Mouse (Mus musculus): ENCODE results near the gene Ppp1cc.

The Ppp1cc gene

DNA sequence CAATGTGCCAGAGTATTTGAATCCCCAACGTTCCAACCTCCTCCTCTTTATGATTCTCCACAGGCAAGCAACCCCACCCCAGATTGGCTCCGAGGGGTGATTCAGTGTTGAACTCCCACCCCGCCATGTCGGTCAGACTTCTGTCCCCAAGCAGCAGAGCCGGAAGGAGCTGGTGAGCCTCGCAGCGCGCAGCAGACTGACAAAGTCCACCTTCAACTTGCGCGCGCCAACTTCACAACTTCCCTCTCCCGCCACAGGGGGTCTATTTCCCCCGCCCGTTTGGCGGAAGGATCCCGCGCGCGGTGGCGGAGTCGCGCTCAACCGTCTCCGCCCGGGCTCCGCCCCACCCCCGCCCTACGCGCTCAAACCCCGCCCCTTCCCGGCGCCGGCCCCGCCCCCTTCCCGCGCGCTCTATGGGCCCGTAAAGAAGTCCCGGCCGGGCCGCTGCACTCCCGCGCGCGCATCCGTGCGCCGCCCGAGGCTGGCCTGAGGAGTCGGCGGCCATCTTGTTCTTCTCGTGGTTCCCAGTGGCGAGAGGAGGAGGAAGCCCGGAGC is at the start of gene Ppp1cc:
Ppp1cc (plus strand) TSS at position 452 of the 555 bp plus-strand sequence.
- peak within 1 kb of the TSS; percentile 97 for H3K4me3 ChIP-seq (replicated peaks; ENCODE audit: low read length)
- H3K9me3 ChIP-seq (ENCODE audit: low read length), result no peaks in the 10 kb centered on the region
- H3K4me1 ChIP-seq (replicated peaks; ENCODE audit: low read depth, low read length), result peaks cover 83% of the 10 kb centered on the region
- TF ChIP-seq NANOG (IDR thresholded peaks at IDR 0.05; ENCODE audit: borderline replicate concordance, low read length), result no peak
- no peak for TF ChIP-seq POU5F1 (IDR thresholded peaks at IDR 0.05; ENCODE audit: borderline replicate concordance, low read length)
- no peak for TF ChIP-seq CTCF (conservative IDR thresholded peaks at IDR 0.05; ENCODE audit: low read length)
- H3K27me3 ChIP-seq (ENCODE audit: insufficient read depth, low read length), result no peaks in the 10 kb centered on the region
- H3K36me3 ChIP-seq (ENCODE audit: insufficient read depth, low read length), result peaks cover 42% of the 10 kb centered on the region

GRCm38 (mm10) chr5:122109325-122110060 is 48.6 kb upstream of the Ppp1cc start:
- no peaks in the 10 kb centered on the region for H3K9me3 ChIP-seq (ENCODE audit: low read length)
- H3K36me3 ChIP-seq (ENCODE audit: insufficient read depth, low read length), result no peaks in the 10 kb centered on the region
- no peak for TF ChIP-seq CTCF (conservative IDR thresholded peaks at IDR 0.05; ENCODE audit: low read length)
- no peak for TF ChIP-seq POU5F1 (IDR thresholded peaks at IDR 0.05; ENCODE audit: borderline replicate concordance, low read length)
- no peak for TF ChIP-seq NANOG (IDR thresholded peaks at IDR 0.05; ENCODE audit: borderline replicate concordance, low read length)
- H3K4me3 ChIP-seq (replicated peaks; ENCODE audit: low read length), result peak overlapping the region; percentile 45
- H3K27me3 ChIP-seq (ENCODE audit: insufficient read depth, low read length), result no peaks in the 10 kb centered on the region
- peaks cover 33% of the 10 kb centered on the region for H3K4me1 ChIP-seq (replicated peaks; ENCODE audit: low read depth, low read length)

DNA sequence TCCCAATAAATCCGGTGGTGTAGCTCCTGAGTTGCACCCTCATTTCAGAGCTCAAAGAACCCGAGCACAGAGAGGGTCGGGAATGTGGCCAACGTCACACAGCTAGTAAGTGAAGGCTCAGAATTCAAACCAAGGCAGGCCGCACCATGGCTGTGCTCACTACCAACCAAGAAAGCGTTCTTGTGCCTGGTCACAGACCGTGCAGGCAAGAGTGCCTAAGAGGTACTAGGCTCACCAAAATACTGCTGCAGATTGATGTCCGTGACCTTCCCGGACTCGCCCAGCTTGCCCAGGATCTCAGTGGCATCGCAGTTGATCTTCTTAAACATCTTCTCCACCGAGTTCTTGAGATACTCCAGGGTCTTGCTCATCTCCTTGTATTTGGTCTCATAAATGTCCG is 47.5 kb upstream of the Ppp1cc start:
- Histone ChIP-seq H3K36me3 (ENCODE audit: insufficient read depth, low read length) (no peaks in the 10 kb centered on the region), H3K4me1 (replicated peaks; ENCODE audit: low read depth, low read length) (peaks cover 40% of the 10 kb centered on the region), H3K27me3 (ENCODE audit: insufficient read depth, low read length) (no peaks in the 10 kb centered on the region), H3K9me3 (ENCODE audit: low read length) (no peaks in the 10 kb centered on the region), H3K4me3 (replicated peaks; ENCODE audit: low read length) (peak overlapping the region; percentile 72)
- TF ChIP-seq POU5F1 (IDR thresholded peaks at IDR 0.05; ENCODE audit: borderline replicate concordance, low read length) (no peak), CTCF (conservative IDR thresholded peaks at IDR 0.05; ENCODE audit: low read length) (no peak), NANOG (IDR thresholded peaks at IDR 0.05; ENCODE audit: borderline replicate concordance, low read length) (no peak)

GRCm38 (mm10) chr5:122111091-122111932 is 46.8 kb upstream of the Ppp1cc start:
- H3K4me3 ChIP-seq (replicated peaks; ENCODE audit: low read length), result peak overlapping the region; percentile 72
- peaks cover 44% of the 10 kb centered on the region for H3K4me1 ChIP-seq (replicated peaks; ENCODE audit: low read depth, low read length)
- H3K27me3 ChIP-seq (ENCODE audit: insufficient read depth, low read length), result no peaks in the 10 kb centered on the region
- H3K36me3 ChIP-seq (ENCODE audit: insufficient read depth, low read length), result no peaks in the 10 kb centered on the region
- H3K9me3 ChIP-seq (ENCODE audit: low read length), result no peaks in the 10 kb centered on the region
- TF ChIP-seq CTCF (conservative IDR thresholded peaks at IDR 0.05; ENCODE audit: low read length), result no peak
- no peak for TF ChIP-seq NANOG (IDR thresholded peaks at IDR 0.05; ENCODE audit: borderline replicate concordance, low read length)
- TF ChIP-seq POU5F1 (IDR thresholded peaks at IDR 0.05; ENCODE audit: borderline replicate concordance, low read length), result no peak

- H3K4me3 ChIP-seq (replicated peaks; ENCODE audit: low read length), result peak overlapping the region; percentile 72
- no peaks in the 10 kb centered on the region for H3K9me3 ChIP-seq (ENCODE audit: low read length)
- H3K27me3 ChIP-seq (ENCODE audit: insufficient read depth, low read length), result no peaks in the 10 kb centered on the region
- H3K4me1 ChIP-seq (replicated peaks; ENCODE audit: low read depth, low read length), result peaks cover 50% of the 10 kb centered on the region
- no peaks in the 10 kb centered on the region for H3K36me3 ChIP-seq (ENCODE audit: insufficient read depth, low read length)
- TF ChIP-seq POU5F1 (IDR thresholded peaks at IDR 0.05; ENCODE audit: borderline replicate concordance, low read length) (no peak), NANOG (IDR thresholded peaks at IDR 0.05; ENCODE audit: borderline replicate concordance, low read length) (no peak), CTCF (conservative IDR thresholded peaks at IDR 0.05; ENCODE audit: low read length) (no peak)
Measured at GRCm38 (mm10) chr5:122111933-122112248, 46.2 kb upstream of the Ppp1cc start.

DNA sequence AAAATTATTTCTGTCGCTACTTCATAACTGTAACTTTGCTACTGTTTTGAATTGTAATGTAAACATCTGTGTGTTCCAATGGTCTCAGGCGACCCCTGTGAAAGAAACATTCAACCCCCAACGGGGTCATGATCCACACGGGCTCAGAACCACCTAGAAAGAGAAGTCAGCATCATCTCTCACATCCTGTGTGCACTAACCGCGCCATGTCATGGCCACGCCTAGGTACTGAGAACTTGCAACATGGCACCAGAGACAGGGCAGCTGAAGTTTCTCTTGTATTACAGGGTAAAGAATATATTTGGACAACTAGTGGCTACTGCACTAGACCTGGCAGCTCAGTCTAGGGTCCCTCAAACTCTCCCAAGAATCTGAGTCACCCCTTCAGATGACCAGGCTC is 44.6 kb upstream of the Ppp1cc start:
- TF ChIP-seq CTCF (conservative IDR thresholded peaks at IDR 0.05; ENCODE audit: low read length) (no peak), POU5F1 (IDR thresholded peaks at IDR 0.05; ENCODE audit: borderline replicate concordance, low read length) (no peak), NANOG (IDR thresholded peaks at IDR 0.05; ENCODE audit: borderline replicate concordance, low read length) (no peak)
- Histone ChIP-seq H3K36me3 (ENCODE audit: insufficient read depth, low read length) (no peaks in the 10 kb centered on the region), H3K9me3 (ENCODE audit: low read length) (no peaks in the 10 kb centered on the region), H3K4me1 (replicated peaks; ENCODE audit: low read depth, low read length) (peaks cover 59% of the 10 kb centered on the region), H3K4me3 (replicated peaks; ENCODE audit: low read length) (no peak overlapping the region), H3K27me3 (ENCODE audit: insufficient read depth, low read length) (no peaks in the 10 kb centered on the region)

DNA sequence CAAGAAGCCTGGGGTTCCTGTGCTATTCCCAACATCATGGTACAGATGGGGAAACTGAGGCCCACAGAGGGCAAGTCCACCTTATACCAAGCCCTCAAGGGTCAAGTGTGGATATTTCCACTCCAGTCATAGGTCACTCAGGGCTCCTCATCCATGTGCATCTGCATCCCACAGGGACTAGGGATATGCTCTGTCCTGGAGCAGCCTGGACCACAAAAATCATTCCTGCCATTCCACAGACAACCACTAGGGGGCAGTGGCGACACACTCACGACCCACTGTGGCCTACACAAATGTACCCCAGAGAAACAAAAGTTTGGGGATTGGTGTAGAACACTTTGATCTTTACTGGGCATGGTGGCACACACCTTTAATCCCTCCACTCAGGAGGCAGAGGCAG is 43.9 kb upstream of the Ppp1cc start:
- no peaks in the 10 kb centered on the region for H3K27me3 ChIP-seq (ENCODE audit: insufficient read depth, low read length)
- TF ChIP-seq NANOG (IDR thresholded peaks at IDR 0.05; ENCODE audit: borderline replicate concordance, low read length) (no peak), CTCF (conservative IDR thresholded peaks at IDR 0.05; ENCODE audit: low read length) (peak; percentile 95), POU5F1 (IDR thresholded peaks at IDR 0.05; ENCODE audit: borderline replicate concordance, low read length) (no peak)

DNA sequence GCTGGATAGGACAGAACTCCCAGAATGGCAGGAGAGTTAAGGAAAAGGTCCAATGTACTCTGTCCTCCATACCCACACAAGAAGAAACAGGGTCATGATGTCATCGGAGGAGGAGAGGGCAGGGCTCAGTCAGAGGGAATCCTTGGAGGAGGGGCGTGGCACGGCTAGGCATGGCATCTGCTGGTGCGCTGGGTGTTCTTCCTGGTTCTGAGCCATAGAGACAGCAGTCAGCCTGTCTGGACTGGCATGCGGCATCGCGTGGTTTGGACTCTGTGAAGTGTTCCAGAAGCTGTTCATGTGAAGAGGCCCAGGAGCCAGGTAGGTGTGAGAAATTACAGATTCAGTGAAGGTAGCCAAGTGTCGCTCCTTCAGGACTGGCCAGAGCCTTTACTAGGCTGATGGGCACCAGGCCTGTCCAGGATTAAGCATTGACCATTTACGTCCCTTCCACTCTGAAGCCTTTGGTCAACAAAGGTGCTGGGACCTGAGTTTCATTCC is 42.8 kb upstream of the Ppp1cc start:
- Histone ChIP-seq H3K4me1 (replicated peaks; ENCODE audit: low read depth, low read length) (peaks cover 54% of the 10 kb centered on the region), H3K4me3 (replicated peaks; ENCODE audit: low read length) (no peak overlapping the region), H3K27me3 (ENCODE audit: insufficient read depth, low read length) (no peaks in the 10 kb centered on the region), H3K36me3 (ENCODE audit: insufficient read depth, low read length) (no peaks in the 10 kb centered on the region), H3K9me3 (ENCODE audit: low read length) (no peaks in the 10 kb centered on the region)
- TF ChIP-seq NANOG (IDR thresholded peaks at IDR 0.05; ENCODE audit: borderline replicate concordance, low read length), result no peak
- no peak for TF ChIP-seq POU5F1 (IDR thresholded peaks at IDR 0.05; ENCODE audit: borderline replicate concordance, low read length)
- TF ChIP-seq CTCF (conservative IDR thresholded peaks at IDR 0.05; ENCODE audit: low read length), result no peak

More for the DNA sequence above, 43.9 kb upstream of the Ppp1cc start:
- H3K36me3 ChIP-seq (ENCODE audit: insufficient read depth, low read length), result no peaks in the 10 kb centered on the region
- H3K9me3 ChIP-seq (ENCODE audit: low read length), result no peaks in the 10 kb centered on the region
- H3K4me3 ChIP-seq (replicated peaks; ENCODE audit: low read length), result no peak overlapping the region
- H3K4me1 ChIP-seq (replicated peaks; ENCODE audit: low read depth, low read length), result peaks cover 57% of the 10 kb centered on the region

Data from E14TG2a.4 (cell line).